Mouse (Mus musculus) limb, embryonic 11.5 days (tissue): Measurements from ENCODE around the gene Pigg. TPM values are rescaled to one million over a fixed set of nuclear protein-coding genes. Genes with fewer than 3 reads are reported as not detected.
A peak's percentile ranks its signal among the peaks of the same experiment; 100 is the strongest.

ENCODE experiments used
- ATAC-seq: fragments of 200-750 bp; cut with Nextera tagmentation; 2 replicates; pipeline ENCODE4 v1.8.0; 2017; ENCODE audit warnings: low read depth; ENCODE audit not compliant: insufficient number of reproducible peaks, low FRiP score, low TSS enrichment
- DNase-seq: peaks from one replicate; pipeline ENCODE4 v3.0.0-alpha.2; 2015; ENCODE audit warnings: low spot score
- H3K27ac ChIP-seq: fragments of 300-500 bp; sonication (generic); replicated peaks from 2 replicates; pipeline ENCODE4 v1.5.1; 2014; ENCODE audit warnings: low read depth, mild to moderate bottlenecking, low read length
- H3K27me3 ChIP-seq: fragments of 300-500 bp; sonication (generic); 2 replicates; pipeline ENCODE4 v1.6.1; 2014; ENCODE audit warnings: mild to moderate bottlenecking, low read length, mixed read lengths; ENCODE audit not compliant: control insufficient read depth, insufficient read depth
- H3K36me3 ChIP-seq: fragments of 300-500 bp; sonication (generic); 2 replicates; pipeline ENCODE4 v1.6.1; 2014; ENCODE audit warnings: mild to moderate bottlenecking, low read length, moderate library complexity, mixed read lengths; ENCODE audit not compliant: control insufficient read depth, insufficient read depth
- H3K4me1 ChIP-seq: fragments of 300-500 bp; sonication (generic); 2 replicates; pipeline ENCODE4 v1.6.1; 2014; ENCODE audit warnings: low read length, mixed read lengths; ENCODE audit not compliant: control insufficient read depth, insufficient read depth
- H3K4me2 ChIP-seq: fragments of 300-500 bp; sonication (generic); 2 replicates; pipeline ENCODE4 v1.6.1; 2014; ENCODE audit warnings: low read depth, mild to moderate bottlenecking, moderate library complexity; ENCODE audit not compliant: severe bottlenecking
- H3K4me3 ChIP-seq: fragments of 300-500 bp; sonication (generic); 2 replicates; pipeline ENCODE4 v1.5.1; 2014; ENCODE audit warnings: low read depth, low read length
- H3K9ac ChIP-seq: fragments of 300-500 bp; sonication (generic); 2 replicates; pipeline ENCODE4 v1.6.1; 2014; ENCODE audit warnings: mild to moderate bottlenecking, low read length
- H3K9me3 ChIP-seq: fragments of 300-500 bp; sonication (generic); 2 replicates; pipeline ENCODE4 v1.6.1; 2016; ENCODE audit warnings: low read length; ENCODE audit not compliant: control insufficient read depth
- WGBS: fragments of 180-500 bp; shearing (Covaris S2); extraction: QIAGEN DNeasy Blood & Tissue Kit; methylation state at CpG from one replicate; pipeline ENCODE4 v1.1.7; 2014; 5-methylcytosine and 5-hydroxymethylcytosine counted together
- polyA plus RNA-seq: library from polyadenylated mRNA; unstranded; fragments of >200 nt; fragmentation: Nextera tagmentation; extraction: Ambion mirVana; gene quantifications from 2 replicates; pipeline ENCODE4 v1.2.1, GENCODE M21; 2014

Gene Pigg
- polyA plus RNA-seq, 1 experiment from 2014 or later, result 3.1 TPM

DNA sequence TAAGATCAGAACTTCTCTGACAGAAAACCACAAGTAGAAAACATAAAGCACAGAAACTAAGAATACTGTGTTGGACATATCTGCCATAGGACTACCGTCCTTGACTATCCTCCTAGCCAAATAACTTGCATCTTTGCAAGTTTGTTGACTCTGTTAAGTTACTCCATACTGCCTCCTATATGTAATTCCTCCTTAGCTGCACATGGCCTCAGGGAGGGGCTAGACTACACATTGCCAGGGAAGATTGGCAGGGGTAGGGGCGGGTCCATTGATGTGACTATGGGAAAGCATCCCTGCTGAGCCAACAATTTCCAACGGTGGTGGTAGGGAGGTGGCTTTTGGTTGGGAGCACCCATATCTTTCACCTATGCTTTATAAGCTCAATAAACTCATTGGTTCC lies 49.9 kb downstream of the Pigg start:
- Histone ChIP-seq H3K4me3 (no peak overlapping the region), H3K27me3 (peaks cover 35% of the 10 kb centered on the region), H3K9me3 (no peaks in the 10 kb centered on the region), H3K9ac (no peak overlapping the region), H3K4me1 (peaks cover 8% of the 10 kb centered on the region), H3K4me2 (no peak overlapping the region), H3K36me3 (no peaks in the 10 kb centered on the region), H3K27ac (no peak overlapping the region)
- 30% methylated on average over 3 of the region's 3 CpGs for WGBS
- ATAC-seq (no peak), DNase-seq (no peak)

GRCm38 (mm10) chr5:108366328-108366983 lies 54.0 kb downstream of the Pigg start:
- Histone ChIP-seq H3K27me3 (peaks cover 74% of the 10 kb centered on the region), H3K27ac (no peak overlapping the region), H3K4me3 (peak overlapping the region; percentile 41), H3K4me2 (peak overlapping the region; percentile 86), H3K9ac (peak overlapping the region; percentile 43; the same call in 1 of the 2 replicates), H3K36me3 (no peaks in the 10 kb centered on the region), H3K4me1 (peaks cover 18% of the 10 kb centered on the region), H3K9me3 (no peaks in the 10 kb centered on the region)
- DNase-seq (peak; percentile 41), ATAC-seq (peak; percentile 48; the same call in 1 of the 2 replicates)
- 2% methylated on average over 60 of the region's 60 CpGs for WGBS

DNA sequence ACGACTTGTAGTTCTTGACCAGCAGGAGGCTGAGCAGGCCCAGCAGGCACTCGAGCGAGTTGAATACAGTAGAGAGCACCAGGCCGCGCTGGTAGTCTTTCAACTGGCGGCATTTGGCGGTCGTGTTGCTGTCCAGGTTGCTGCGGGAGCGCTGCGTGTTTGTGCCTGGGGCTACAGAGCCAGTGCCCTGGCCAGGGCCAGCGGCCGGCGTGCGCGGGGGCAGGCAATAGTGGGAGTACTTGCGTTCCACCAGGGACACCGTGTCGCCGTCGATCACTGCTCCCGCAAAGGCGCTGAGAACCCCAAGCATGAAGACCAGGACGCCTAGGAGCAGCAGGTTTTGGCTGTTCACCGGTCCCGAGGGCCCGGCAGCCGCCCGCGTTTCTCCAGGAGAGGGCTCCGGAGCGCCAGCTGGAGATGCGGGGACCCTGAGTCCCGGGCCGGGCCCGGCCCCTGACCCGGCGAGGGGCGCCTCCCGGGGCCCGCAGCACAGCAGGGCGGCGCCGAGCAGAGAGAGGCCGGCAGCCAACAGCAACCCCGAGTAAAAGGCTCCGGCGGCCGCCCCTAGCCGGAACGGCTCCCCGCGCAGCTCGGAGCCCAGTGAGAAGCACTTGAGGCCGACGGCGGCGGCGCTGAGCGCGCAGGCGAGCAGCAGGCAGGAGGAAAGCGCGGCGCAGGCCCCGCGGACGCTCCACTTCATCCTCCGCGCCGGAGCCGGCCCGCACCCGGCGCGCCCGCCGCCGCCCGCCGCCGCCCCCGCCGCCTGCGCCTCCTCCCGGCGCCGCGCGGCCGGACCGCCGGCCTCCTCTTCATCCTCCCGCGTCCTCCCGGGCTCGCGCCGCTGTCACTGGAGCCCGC lies 54.8 kb downstream of the Pigg start:
- H3K9me3 ChIP-seq, result no peaks in the 10 kb centered on the region
- WGBS, result under 1% methylated on average over 79 of the region's 100 CpGs
- peak overlapping the region; percentile 27 for H3K9ac ChIP-seq
- H3K27me3 ChIP-seq, result peaks cover 79% of the 10 kb centered on the region
- H3K4me3 ChIP-seq, result peak overlapping the region; percentile 41
- peak overlapping the region; percentile 86 for H3K4me2 ChIP-seq
- no peak overlapping the region for H3K27ac ChIP-seq
- DNase-seq (peak; percentile 70), ATAC-seq (peak; percentile 14; the same call in 1 of the 2 replicates)
- H3K4me1 ChIP-seq, result peaks cover 18% of the 10 kb centered on the region
- no peaks in the 10 kb centered on the region for H3K36me3 ChIP-seq

- WGBS, result 2% methylated on average over 28 of the region's 36 CpGs
- Histone ChIP-seq H3K9ac (peak within 1 kb of the TSS; percentile 43), H3K27ac (no peak within 1 kb of the TSS), H3K4me1 (peaks cover 18% of the 10 kb centered on the region), H3K27me3 (peaks cover 80% of the 10 kb centered on the region), H3K36me3 (no peaks in the 10 kb centered on the region), H3K4me3 (peak within 1 kb of the TSS; percentile 41), H3K9me3 (no peaks in the 10 kb centered on the region), H3K4me2 (peak within 1 kb of the TSS; percentile 86)
- ATAC-seq, result no peak; the same call in 1 of the 2 replicates
- DNase-seq, result peak; percentile 47
Observed at GRCm38 (mm10) chr5:108367871-108368332, 55.5 kb downstream of the Pigg start, which contains the start of gene Gm42517. Gene Gm42517 (minus strand): TSS chr5:108367922.

- H3K27ac ChIP-seq, result no peak overlapping the region
- no peak overlapping the region for H3K9ac ChIP-seq
- DNase-seq (no peak), ATAC-seq (no peak)
- WGBS, result 10% methylated on average over 6 of the region's 6 CpGs
- peaks cover 18% of the 10 kb centered on the region for H3K4me1 ChIP-seq
- peak overlapping the region; percentile 41 for H3K4me3 ChIP-seq
- no peaks in the 10 kb centered on the region for H3K9me3 ChIP-seq
- no peak overlapping the region for H3K4me2 ChIP-seq
- H3K27me3 ChIP-seq, result peaks cover 80% of the 10 kb centered on the region
- no peaks in the 10 kb centered on the region for H3K36me3 ChIP-seq
Observed at GRCm38 (mm10) chr5:108368446-108368845, 56.0 kb downstream of the Pigg start.

DNA sequence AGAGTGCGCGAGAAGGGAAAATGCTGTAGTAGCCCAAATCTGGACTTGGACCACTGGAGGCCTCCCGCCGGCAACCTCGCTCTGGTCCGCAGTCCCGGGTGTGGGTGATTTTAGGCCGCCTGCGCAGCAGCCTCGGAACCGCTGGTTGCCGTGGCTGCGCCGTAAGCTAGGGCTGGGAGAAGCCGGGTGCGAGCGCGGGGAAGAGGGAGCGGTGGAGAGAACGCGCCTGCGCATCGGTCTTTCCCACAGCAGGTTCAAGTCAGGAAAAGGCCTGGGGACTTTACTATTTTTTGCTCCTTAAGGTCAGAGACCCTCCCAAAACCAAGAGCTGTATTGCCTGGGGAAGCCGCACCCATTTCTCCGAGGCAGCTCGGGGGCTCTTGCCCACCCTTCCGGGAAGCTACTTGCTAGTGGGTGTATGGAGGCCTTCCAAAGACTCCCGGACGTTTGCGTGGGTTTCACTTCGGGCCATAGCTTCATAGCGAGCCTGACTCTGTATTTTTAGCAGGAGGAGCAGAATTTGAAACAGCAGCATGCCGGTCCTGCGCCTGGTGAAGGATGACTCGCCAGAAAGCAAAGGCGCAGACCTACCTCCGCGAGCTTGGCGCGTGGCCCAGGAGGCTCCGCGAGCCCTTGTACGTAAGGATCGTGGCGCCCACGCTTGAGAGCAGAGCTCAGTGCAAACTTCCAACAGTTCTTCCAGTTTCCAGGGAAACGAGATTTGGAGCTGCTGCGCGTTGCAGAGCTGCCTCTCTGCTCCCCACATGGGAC lies 56.6 kb downstream of the Pigg start:
- peak; percentile 64 for DNase-seq
- Histone ChIP-seq H3K27ac (no peak overlapping the region), H3K4me1 (peaks cover 18% of the 10 kb centered on the region), H3K9me3 (no peaks in the 10 kb centered on the region), H3K4me2 (peak overlapping the region; percentile 42), H3K4me3 (peak overlapping the region; percentile 14), H3K36me3 (no peaks in the 10 kb centered on the region), H3K27me3 (peaks cover 76% of the 10 kb centered on the region), H3K9ac (no peak overlapping the region)
- ATAC-seq, result no peak
- 1% methylated on average over 49 of the region's 49 CpGs for WGBS

- DNase-seq, result peak; percentile 26
- H3K36me3 ChIP-seq, result no peaks in the 10 kb centered on the region
- no peak overlapping the region for H3K9ac ChIP-seq
- H3K9me3 ChIP-seq, result no peaks in the 10 kb centered on the region
- 3% methylated on average over 6 of the region's 6 CpGs for WGBS
- H3K27ac ChIP-seq, result no peak overlapping the region
- no peak for ATAC-seq
- peaks cover 67% of the 10 kb centered on the region for H3K27me3 ChIP-seq
- H3K4me2 ChIP-seq, result no peak overlapping the region
- H3K4me3 ChIP-seq, result no peak overlapping the region
- peaks cover 18% of the 10 kb centered on the region for H3K4me1 ChIP-seq
Observed at GRCm38 (mm10) chr5:108369964-108370363, 57.6 kb downstream of the Pigg start.

DNA sequence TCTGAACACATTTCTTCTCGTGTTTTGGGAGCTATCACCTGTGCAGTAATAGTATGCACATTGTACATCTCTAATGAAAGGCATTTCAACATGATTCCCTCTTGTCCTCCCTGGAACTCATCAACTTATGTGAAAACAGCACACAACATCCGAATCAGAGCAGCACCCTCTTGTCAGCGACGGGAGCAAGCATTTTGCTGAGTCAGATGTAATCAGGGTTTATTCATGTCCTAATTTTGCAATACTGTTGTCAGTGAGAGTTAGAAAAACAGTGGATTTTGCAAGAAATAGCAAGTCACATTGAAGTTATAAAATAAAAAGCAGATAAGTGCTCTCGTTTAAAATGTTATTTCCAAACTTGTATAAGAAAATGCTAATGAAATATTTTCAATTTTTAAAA lies 61.7 kb downstream of the Pigg start:
- Histone ChIP-seq H3K27ac (no peak overlapping the region), H3K4me2 (no peak overlapping the region), H3K27me3 (peaks cover 27% of the 10 kb centered on the region), H3K36me3 (no peaks in the 10 kb centered on the region), H3K9ac (no peak overlapping the region), H3K4me1 (peaks cover 2% of the 10 kb centered on the region; the same call in 1 of the 2 replicates), H3K4me3 (no peak overlapping the region), H3K9me3 (no peaks in the 10 kb centered on the region)
- ATAC-seq (no peak), DNase-seq (no peak)
- 82% methylated on average over 5 of the region's 5 CpGs for WGBS
